Mouse (Mus musculus) liver, postnatal 0 days (tissue): ENCODE data around the gene Glrx. TPM values are rescaled to one million over a fixed set of nuclear protein-coding genes. Genes with fewer than 3 reads are reported as not detected.

ENCODE experiments used
- ATAC-seq: fragments of 200-750 bp; cut with Nextera tagmentation; 2 replicates; pipeline ENCODE4 v1.8.0; 2017; ENCODE audit warnings: mild to moderate bottlenecking, moderate library complexity
- DNase-seq: peaks from one replicate; pipeline ENCODE4 v3.0.0-alpha.2; 2016
- H3K27ac ChIP-seq: fragments of 300-500 bp; sonication (generic); 2 replicates; pipeline ENCODE4 v1.5.1; 2014; ENCODE audit warnings: antibody characterized with exemption, moderate library complexity, mild to moderate bottlenecking, low read depth
- H3K27me3 ChIP-seq: fragments of 300-500 bp; sonication (generic); 2 replicates; pipeline ENCODE4 v1.6.1; 2014; ENCODE audit warnings: low read length, control low read depth, mixed read lengths; ENCODE audit not compliant: insufficient read depth
- H3K36me3 ChIP-seq: fragments of 300-500 bp; sonication (generic); replicated peaks from 2 replicates; pipeline ENCODE4 v1.6.1; 2014; ENCODE audit warnings: mild to moderate bottlenecking, control low read depth, low read length, moderate library complexity, mixed read lengths; ENCODE audit not compliant: insufficient read depth
- H3K4me1 ChIP-seq: fragments of 300-500 bp; sonication (generic); 2 replicates; pipeline ENCODE4 v1.6.1; 2014; ENCODE audit warnings: antibody characterized with exemption, mild to moderate bottlenecking, control low read depth; ENCODE audit not compliant: insufficient read depth
- H3K4me2 ChIP-seq: fragments of 300-500 bp; sonication (generic); 2 replicates; pipeline ENCODE4 v1.6.1; 2014; ENCODE audit warnings: low read depth, mild to moderate bottlenecking, low read length, moderate library complexity, mixed read lengths
- H3K4me3 ChIP-seq: fragments of 300-500 bp; sonication (generic); 2 replicates; pipeline ENCODE4 v1.5.1; 2014; ENCODE audit warnings: low read depth, low read length
- H3K9ac ChIP-seq: fragments of 300-500 bp; sonication (generic); replicated peaks from 2 replicates; pipeline ENCODE4 v1.6.1; 2014; ENCODE audit warnings: mild to moderate bottlenecking, moderate library complexity
- H3K9me3 ChIP-seq: fragments of 300-500 bp; sonication (generic); 2 replicates; pipeline ENCODE4 v1.6.1; 2016; ENCODE audit warnings: mild to moderate bottlenecking, control low read depth, low read length, mixed read lengths
- CTCF ChIP-seq: sonication (generic); IDR thresholded peaks from 2 replicates; pipeline ENCODE4 v1.5.1; 2016; ENCODE audit warnings: antibody characterized with exemption, low read depth
- EP300 ChIP-seq: IDR thresholded peaks from 2 replicates; pipeline ENCODE4 v1.6.1; 2016; ENCODE audit warnings: antibody characterized with exemption, low read depth, mild to moderate bottlenecking
- WGBS: fragments of 180-500 bp; shearing (Covaris S2); extraction: QIAGEN DNeasy Blood & Tissue Kit; methylation state at CpG from one replicate; pipeline ENCODE4 v1.1.7; 2014; ENCODE audit not compliant: insufficient replicate concordance; 5-methylcytosine and 5-hydroxymethylcytosine counted together
- polyA plus RNA-seq: library from polyadenylated mRNA; unstranded; fragments of >200 nt; fragmentation: Nextera tagmentation; extraction: Ambion mirVana; gene quantifications from 2 replicates; pipeline ENCODE4 v1.2.1, GENCODE M21; 2015

Gene Glrx
- polyA plus RNA-seq, 1 experiment from 2014 or later = 116 TPM

DNA sequence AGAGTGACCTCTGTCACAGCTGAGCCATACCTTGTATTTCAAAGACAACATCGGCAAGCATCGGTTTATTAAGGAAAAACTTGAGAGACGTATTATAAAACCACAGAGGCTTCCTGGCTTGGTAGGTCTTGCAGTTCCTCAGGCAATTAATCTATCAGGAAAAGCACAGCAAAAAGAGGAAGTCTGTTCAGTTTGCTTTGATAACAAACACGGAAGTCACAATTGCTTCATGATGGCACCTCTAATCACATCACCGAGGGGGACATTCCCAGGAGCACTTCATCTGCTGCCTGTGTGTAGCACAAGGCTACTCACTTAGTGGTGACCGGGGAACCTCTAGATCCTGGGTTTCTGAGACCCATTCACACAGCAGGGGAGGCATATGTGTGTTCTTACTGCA lies 53.2 kb downstream of the Glrx start:
- Histone ChIP-seq H3K27me3 (no peaks in the 10 kb centered on the region), H3K4me3 (no peak overlapping the region), H3K27ac (no peak overlapping the region), H3K4me2 (no peak overlapping the region), H3K4me1 (no peaks in the 10 kb centered on the region), H3K9me3 (no peaks in the 10 kb centered on the region), H3K36me3 (no peaks in the 10 kb centered on the region), H3K9ac (no peak overlapping the region)
- TF ChIP-seq CTCF (no peak), EP300 (no peak)
- DNase-seq (no peak), ATAC-seq (no peak)
- 38% methylated on average over 6 of the region's 6 CpGs for WGBS

Other genes starting within 250 kb of the Glrx start
- gene Ell2, start 133.1 kb upstream of the Glrx start, polyA plus RNA-seq = 12.1 and 13.7 TPM in 2 replicates
- 2.4 and 2.7 TPM in 2 replicates for gene Rhobtb3, start 104.1 kb downstream of the Glrx start, polyA plus RNA-seq
- 0.11 and 0.13 TPM in 2 replicates for gene Spata9, start 127.3 kb downstream of the Glrx start, polyA plus RNA-seq
- 37.5 and 41.5 TPM in 2 replicates for gene Rfesd, start 178.9 kb downstream of the Glrx start, polyA plus RNA-seq
- gene Gpr150, start 217.1 kb downstream of the Glrx start, polyA plus RNA-seq = 0.18 and 0.47 TPM in 2 replicates